Mouse (Mus musculus) thymus, adult 2 months (tissue): ENCODE measurements around the gene Olfr643. TPM values are rescaled to one million over a fixed set of nuclear protein-coding genes. Genes with fewer than 3 reads are reported as not detected.
"Not testable (repeated sequence)": the region's sequence is repeated elsewhere in the genome, so short reads cannot be mapped to it uniquely, and the experiment has no call there.

Experiments
- DNase-seq: peaks from one replicate; pipeline ENCODE4 v3.0.0; 2021
- H3K27ac ChIP-seq: fragments of 200-500 bp; 2 replicates; pipeline ENCODE4 v1.5.1; 2012; ENCODE audit warnings: low read length, control low read depth; ENCODE audit not compliant: control insufficient read depth, insufficient read depth
- H3K27me3 ChIP-seq: fragments of 200-500 bp; 2 replicates; pipeline ENCODE4 v1.6.1; 2012; ENCODE audit warnings: mild to moderate bottlenecking, low read length, moderate library complexity, mixed read lengths; ENCODE audit not compliant: control insufficient read depth, insufficient read depth
- H3K36me3 ChIP-seq: fragments of 200-500 bp; 2 replicates; pipeline ENCODE4 v1.6.1; 2012; ENCODE audit warnings: mild to moderate bottlenecking, low read length, moderate library complexity; ENCODE audit not compliant: control insufficient read depth, insufficient read depth
- H3K4me1 ChIP-seq: fragments of 200-500 bp; replicated peaks from 2 replicates; pipeline ENCODE4 v1.6.1; 2012; ENCODE audit warnings: low read length; ENCODE audit not compliant: control insufficient read depth, insufficient read depth
- H3K4me3 ChIP-seq: fragments of 200-500 bp; 2 replicates; pipeline ENCODE4 v1.5.1; 2012; ENCODE audit warnings: mild to moderate bottlenecking, low read length, control low read depth, moderate library complexity; ENCODE audit not compliant: control insufficient read depth, insufficient read depth
- CTCF ChIP-seq: fragments of 200-500 bp; IDR thresholded peaks from 2 replicates; pipeline ENCODE4 v1.5.1; 2012; ENCODE audit warnings: mild to moderate bottlenecking, control low read depth, low read length, moderate library complexity, borderline replicate concordance; ENCODE audit not compliant: control insufficient read depth, poor library complexity, insufficient read depth; ENCODE audit errors: extremely low read depth
- POLR2A ChIP-seq: fragments of 200-500 bp; IDR thresholded peaks from 2 replicates; pipeline ENCODE4 v1.6.1; 2012; ENCODE audit warnings: mild to moderate bottlenecking, low read length, control low read depth, moderate library complexity; ENCODE audit not compliant: control insufficient read depth, poor library complexity, insufficient read depth; ENCODE audit errors: extremely low read depth
- WGBS: fragments of 180-500 bp; shearing (Covaris S2); methylation state at CpG from one replicate; pipeline ENCODE4 v1.1.7; 2018; 5-methylcytosine and 5-hydroxymethylcytosine counted together
- polyA plus RNA-seq: library from polyadenylated mRNA; depleted of rRNA; stranded (reverse); fragments of >200 nt; gene quantifications from 2 replicates; pipeline ENCODE4 v1.2.3, GENCODE M21; 2012; rRNA removed

The Olfr643 gene
- polyA plus RNA-seq, 1 experiment: not detected

DNA sequence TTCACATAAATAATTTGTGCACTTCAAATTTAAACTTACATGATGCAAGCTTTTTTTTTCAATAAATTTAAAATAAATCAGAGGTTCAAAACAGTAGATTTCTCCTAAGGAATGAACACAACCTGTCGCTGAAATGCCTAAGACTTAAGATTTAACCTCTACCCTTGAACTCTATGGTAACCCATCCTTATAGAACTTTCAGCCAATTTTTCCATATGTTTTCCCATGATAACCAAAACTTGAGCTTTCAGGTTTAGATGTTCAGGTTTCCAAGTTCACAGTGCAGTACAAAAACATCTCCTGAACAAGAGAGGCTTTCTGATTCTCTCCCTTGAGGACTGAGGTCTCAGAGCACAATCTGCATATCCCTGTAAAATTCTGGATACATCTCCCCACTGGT is 166.4 kb downstream of the Olfr643 start, which contains the start of gene Olfr635:
Olfr635 (plus strand) TSS at position 301 of the 400 bp plus-strand sequence.
- H3K4me3 ChIP-seq: no peak within 1 kb of the TSS
- no peak within 1 kb of the TSS for H3K27ac ChIP-seq
- WGBS: 82% methylated on average over 1 of the region's 1 CpGs
- no peaks in the 10 kb centered on the region for H3K27me3 ChIP-seq
- no peak for DNase-seq
- no peaks in the 10 kb centered on the region for H3K4me1 ChIP-seq
- TF ChIP-seq CTCF (no peak), POLR2A (no peak)
- H3K36me3 ChIP-seq: no peaks in the 10 kb centered on the region

DNA sequence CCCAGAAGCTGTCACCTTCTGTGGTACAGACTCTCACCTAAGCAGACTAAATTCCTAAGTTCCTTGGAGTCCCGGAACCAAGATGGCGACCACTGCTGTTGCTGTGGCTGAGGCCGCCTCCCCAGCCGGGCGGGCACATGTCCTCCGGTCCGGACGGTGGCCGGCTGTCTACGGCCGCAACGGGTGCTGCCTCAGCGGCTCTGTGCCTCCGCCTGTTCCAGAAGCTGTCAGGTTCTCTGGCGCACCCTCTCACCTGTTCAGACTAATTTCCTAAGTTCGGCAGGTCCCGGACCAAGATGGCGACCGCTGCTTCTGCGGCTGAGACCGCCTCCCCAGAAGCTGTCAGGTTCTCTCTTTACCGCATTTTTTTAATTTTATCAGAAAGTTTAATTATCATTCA is 170.3 kb downstream of the Olfr643 start:
- H3K4me3 ChIP-seq, H3K4me1 ChIP-seq, H3K27ac ChIP-seq, H3K27me3 ChIP-seq, H3K36me3 ChIP-seq, DNase-seq: not testable (repeated sequence)
- WGBS: 98% methylated on average over 22 of the region's 22 CpGs

Other genes with a start within 250 kb of the Olfr643 start
- not detected in 2 replicates for gene Olfr64, start 242.9 kb downstream of the Olfr643 start, polyA plus RNA-seq
- gene Olfr65, start 233.9 kb downstream of the Olfr643 start, polyA plus RNA-seq: not detected in 2 replicates
- not detected in 2 replicates for gene Olfr631, start 208.6 kb downstream of the Olfr643 start, polyA plus RNA-seq
- 0.07 TPM in 1 of 2 replicates, not detected in the other for gene Olfr632, start 203.1 kb downstream of the Olfr643 start, polyA plus RNA-seq
- gene Olfr633, start 193.0 kb downstream of the Olfr643 start, polyA plus RNA-seq: not detected in 2 replicates
- not detected in 2 replicates for gene Olfr635, start 166.3 kb downstream of the Olfr643 start, polyA plus RNA-seq
- gene Olfr638, start 138.7 kb downstream of the Olfr643 start, polyA plus RNA-seq: not detected in 2 replicates
- gene Olfr639, start 120.1 kb downstream of the Olfr643 start, polyA plus RNA-seq: not detected in 2 replicates
- gene Olfr640, start 111.8 kb downstream of the Olfr643 start, polyA plus RNA-seq: not detected in 2 replicates
- not detected in 2 replicates for gene Olfr641, start 102.0 kb downstream of the Olfr643 start, polyA plus RNA-seq
- gene Olfr642, start 84.7 kb downstream of the Olfr643 start, polyA plus RNA-seq: not detected in 2 replicates
- gene 4930516K23Rik, start 76.0 kb downstream of the Olfr643 start, polyA plus RNA-seq: not detected in 2 replicates
- gene Olfr644, start 65.5 kb downstream of the Olfr643 start, polyA plus RNA-seq: not detected in 2 replicates
- gene Olfr645, start 51.9 kb downstream of the Olfr643 start, polyA plus RNA-seq: not detected in 2 replicates
- gene Olfr646, start 32.5 kb downstream of the Olfr643 start, polyA plus RNA-seq: 0.04 TPM in 1 of 2 replicates, not detected in the other
- gene Ubqln5, start 7.6 kb downstream of the Olfr643 start, polyA plus RNA-seq: not detected in 2 replicates
- 0.11 TPM in 1 of 2 replicates, not detected in the other for gene Ubqln3, start 5.9 kb upstream of the Olfr643 start, polyA plus RNA-seq
- 0.09 TPM in 1 of 2 replicates, not detected in the other for gene Ubqlnl, start 13.2 kb upstream of the Olfr643 start, polyA plus RNA-seq
- gene Olfm5, start 27.4 kb upstream of the Olfr643 start, polyA plus RNA-seq: 0.09 TPM in 2 replicates
- not detected in 2 replicates for gene Olfr648, start 46.0 kb upstream of the Olfr643 start, polyA plus RNA-seq
- not detected in 2 replicates for gene Olfr649, start 58.6 kb upstream of the Olfr643 start, polyA plus RNA-seq
- 0.52 and 0.98 TPM in 2 replicates for gene Trim6, start 81.4 kb upstream of the Olfr643 start, polyA plus RNA-seq
- gene Trim34a, start 107.1 kb upstream of the Olfr643 start, polyA plus RNA-seq: 11.3 and 17.7 TPM in 2 replicates
- 1.6 and 2.8 TPM in 2 replicates for gene Trim5, start 150.7 kb upstream of the Olfr643 start, polyA plus RNA-seq
- gene Trim12a, start 178.1 kb upstream of the Olfr643 start, polyA plus RNA-seq: 15.2 and 26.9 TPM in 2 replicates
- gene Trim34b, start 192.1 kb upstream of the Olfr643 start, polyA plus RNA-seq: 6.4 and 10.6 TPM in 2 replicates
- 9.8 and 10.4 TPM in 2 replicates for gene Trim12c, start 216.0 kb upstream of the Olfr643 start, polyA plus RNA-seq
- gene Trim30b, start 232.5 kb upstream of the Olfr643 start, polyA plus RNA-seq: 0.34 and 0.74 TPM in 2 replicates